Mouse (Mus musculus) testis, adult 2 months (tissue): ENCODE measurements at regions not wholly inside any gene's neighbourhood (a gene's known extent, or its start where the extent isn't known, plus 50 kb on each side); places are given as distances from the start of the nearest gene placed in this dataset.

Source experiments
- CTCF ChIP-seq: fragments of 200-500 bp; IDR thresholded peaks from 2 replicates; pipeline ENCODE4 v1.5.1; 2012; ENCODE audit warnings: low read depth, mild to moderate bottlenecking, inconsistent platforms, low read length, moderate library complexity; ENCODE audit not compliant: control insufficient read depth, insufficient read depth, insufficient replicate concordance
- POLR2A ChIP-seq: fragments of 200-500 bp; IDR thresholded peaks from 2 replicates; pipeline ENCODE4 v1.6.1; 2012; ENCODE audit warnings: low read depth, mild to moderate bottlenecking, inconsistent platforms, low read length, moderate library complexity; ENCODE audit not compliant: control insufficient read depth

DNA sequence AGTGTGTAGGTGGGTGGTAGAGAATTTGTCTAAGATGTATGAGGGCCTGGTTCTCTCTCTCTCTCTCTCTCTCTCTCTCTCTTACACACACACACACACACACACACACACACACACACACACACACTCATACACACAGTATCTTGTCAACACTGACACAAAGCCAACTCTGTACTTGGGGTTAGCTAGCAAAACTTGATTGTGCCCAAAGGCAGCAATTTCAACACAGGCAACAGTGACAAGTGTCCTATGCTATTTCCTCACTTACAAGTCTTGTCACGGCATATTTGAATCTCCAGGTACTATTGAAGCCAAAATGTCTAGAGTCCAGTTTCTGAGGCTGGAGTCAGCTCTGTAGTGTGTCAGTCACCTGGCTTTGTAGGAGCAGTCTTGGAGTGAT lies 150.1 kb upstream of the Gm5148 start:
- TF ChIP-seq CTCF (no peak), POLR2A (no peak)
